Mouse (Mus musculus): ENCODE results near the gene F7.
"Not testable (repeated sequence)": the region's sequence is repeated elsewhere in the genome, so short reads cannot be mapped to it uniquely, and the experiment has no call there.

F7 gene

GRCm38 (mm10) chr8:13036346-13036812 lies 10.5 kb downstream of the F7 start:
- DNase-seq: no peak

DNA sequence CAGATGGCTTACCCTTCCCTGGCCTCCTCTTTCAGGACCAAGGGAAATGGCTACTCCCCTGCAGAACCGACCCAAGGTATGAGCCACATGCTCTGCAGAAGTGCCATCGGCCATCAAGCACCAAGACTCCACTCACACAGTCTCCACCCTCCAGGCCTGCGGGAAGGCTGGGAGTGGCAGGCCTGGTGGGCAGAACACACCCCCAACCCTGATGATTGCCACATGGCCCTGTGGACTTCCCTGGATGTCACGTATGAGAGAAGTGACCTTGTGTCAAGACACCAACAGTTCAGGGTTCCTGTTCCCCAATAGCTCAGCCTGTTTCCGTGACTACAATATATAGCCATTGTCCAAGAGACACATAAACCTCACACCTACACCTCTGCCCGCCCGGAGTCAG lies 11.2 kb downstream of the F7 start, which contains the start of gene F10:
Gene F10 (plus strand): TSS at position 294 of the 400 bp plus-strand sequence.
- DNase-seq: no peak

DNA sequence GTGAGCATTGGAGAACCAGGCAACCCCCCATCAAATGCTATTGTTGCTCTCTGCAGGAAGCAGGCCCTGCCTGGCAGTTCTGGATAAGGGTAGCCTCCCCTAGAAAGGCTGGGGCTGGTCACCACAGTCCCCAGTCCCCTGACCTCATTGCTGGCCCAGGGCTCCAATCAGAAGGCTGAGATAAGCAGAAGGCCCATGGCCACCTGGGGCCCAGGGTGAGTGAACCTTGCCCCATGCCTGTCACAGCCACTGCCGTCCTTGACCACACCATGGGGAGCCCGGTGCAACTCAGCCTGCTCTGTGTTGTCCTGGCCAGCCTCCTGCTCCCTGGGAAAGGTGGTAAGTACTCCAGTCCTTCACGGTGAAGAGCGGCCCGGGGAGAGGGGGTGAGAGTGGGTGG lies 11.7 kb downstream of the F7 start:
- DNase-seq: no peak

GRCm38 (mm10) chr8:13039054-13039453 lies 13.2 kb downstream of the F7 start:
- DNase-seq: no peak

GRCm38 (mm10) chr8:13041459-13041858 lies 15.6 kb downstream of the F7 start:
- no peak for DNase-seq

- DNase-seq: peak in 1 of 2 experiments; percentile 27
These were observed 21.8 kb downstream of the F7 start for GRCm38 (mm10) chr8:13047652-13048051.

GRCm38 (mm10) chr8:13050550-13050949 lies 24.7 kb downstream of the F7 start:
- no peak for DNase-seq

DNA sequence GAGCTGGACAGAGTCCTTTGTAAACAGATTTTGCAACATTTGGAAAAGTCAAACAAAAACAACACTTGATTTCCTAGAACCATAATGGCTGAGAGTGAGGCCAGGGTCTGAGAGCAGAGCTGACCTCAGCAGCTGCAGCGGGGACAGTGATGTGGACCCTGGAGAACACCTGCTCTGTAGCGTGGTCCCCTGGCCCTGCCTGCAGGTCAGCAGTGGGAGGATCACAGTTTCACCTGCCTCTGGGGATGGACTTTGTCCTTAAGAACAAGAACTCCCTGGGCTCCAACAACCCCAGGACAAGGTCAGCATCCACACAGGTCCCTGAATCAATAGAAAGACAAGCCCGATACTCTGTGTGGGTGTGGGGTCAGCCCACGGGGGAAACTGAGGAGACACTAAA lies 31.5 kb downstream of the F7 start:
- DNase-seq: no peak

DNA sequence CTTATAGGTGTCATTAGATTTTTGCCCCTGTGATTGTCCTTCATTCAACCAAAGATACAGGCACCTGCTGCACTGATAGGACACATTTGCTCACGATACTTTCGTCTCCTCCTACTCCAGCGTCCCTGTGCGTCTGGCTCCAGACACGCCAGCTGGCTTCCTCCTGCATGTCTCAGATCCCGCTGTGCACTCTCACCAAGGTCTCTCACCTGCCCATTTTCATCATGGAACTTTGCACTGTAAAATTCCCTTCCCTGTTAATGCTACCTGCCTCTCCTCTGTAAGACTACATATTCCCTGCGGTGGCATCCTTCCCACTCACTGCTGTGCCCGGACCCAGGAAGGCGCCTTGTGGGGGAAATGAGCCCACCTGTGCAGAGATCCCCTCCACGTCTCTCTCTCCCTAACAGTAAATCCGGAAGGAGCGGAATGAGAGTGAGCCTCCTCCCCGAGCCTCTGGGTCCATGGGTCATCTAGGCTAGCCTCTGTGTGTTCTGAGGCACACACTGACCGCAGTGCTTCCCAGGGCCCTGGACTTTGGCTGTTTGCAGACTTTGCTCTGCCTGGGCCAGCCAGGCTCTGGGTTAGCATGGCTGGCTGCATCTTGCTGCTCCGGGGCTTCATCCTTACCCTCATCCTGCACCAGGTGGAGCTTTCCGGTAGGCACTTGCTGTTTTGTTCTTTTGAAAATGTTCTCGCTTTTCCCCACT lies 34.8 kb downstream of the F7 start, which contains the start of gene Proz:
Gene Proz (plus strand): TSS at position 474 of the 710 bp plus-strand sequence.
- no peak for DNase-seq

GRCm38 (mm10) chr8:13063112-13063511 lies 37.3 kb downstream of the F7 start:
- DNase-seq: no peak

DNA sequence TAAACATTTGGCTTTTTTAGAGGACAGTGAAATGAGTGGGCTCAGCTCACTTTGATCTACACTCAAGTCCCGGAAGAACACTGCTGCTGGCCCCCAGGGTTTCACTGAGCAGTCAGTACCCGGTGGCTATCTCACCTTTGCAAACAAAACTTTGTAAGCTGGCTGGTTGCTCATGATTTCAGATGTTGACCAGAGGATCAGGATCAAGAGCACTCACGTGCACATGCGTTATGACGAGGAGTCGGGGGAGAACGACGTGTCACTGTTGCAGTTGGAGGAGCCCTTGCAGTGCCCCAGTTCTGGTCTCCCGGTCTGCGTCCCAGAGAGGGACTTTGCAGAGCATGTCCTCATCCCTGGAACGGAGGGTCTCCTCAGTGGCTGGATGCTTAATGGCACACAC lies 47.4 kb downstream of the F7 start:
- no peak for DNase-seq

DNA sequence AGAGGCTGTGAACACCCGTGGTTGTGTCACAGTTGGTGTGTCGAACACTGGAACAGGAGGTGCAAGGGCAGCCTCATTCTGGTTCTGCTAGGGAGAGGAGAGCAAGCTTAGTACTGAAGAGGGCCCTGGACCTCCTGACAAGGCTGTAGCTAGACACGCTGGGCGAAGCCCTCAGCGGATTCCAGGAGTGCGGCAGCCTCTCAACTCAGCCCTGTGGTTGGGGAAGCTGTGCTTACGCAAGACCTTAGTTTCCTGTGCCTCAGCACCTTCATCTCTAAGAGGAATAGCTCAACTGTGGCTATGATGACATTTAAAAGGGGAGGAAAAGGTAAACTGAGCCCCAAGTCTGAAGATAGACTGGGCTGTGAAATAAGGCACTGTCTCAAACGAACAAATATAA lies 49.2 kb downstream of the F7 start:
- DNase-seq: no peak

DNA sequence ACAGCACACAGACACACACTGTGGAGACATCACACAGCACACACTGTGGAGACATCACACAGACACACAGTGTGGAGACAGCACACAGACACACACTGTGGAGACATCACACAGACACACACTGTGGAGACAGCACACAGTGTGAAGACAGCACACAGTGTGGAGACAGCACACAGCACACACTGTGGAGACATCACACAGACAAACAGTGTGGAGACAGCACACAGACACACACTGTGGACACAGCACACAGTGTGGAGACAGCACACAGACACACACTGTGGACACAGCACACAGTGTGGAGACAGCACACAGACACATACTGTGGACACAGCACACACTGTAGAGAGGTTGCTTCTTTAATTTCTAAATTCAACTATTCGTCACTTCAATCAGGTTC lies 49.7 kb downstream of the F7 start:
- not testable (repeated sequence) for DNase-seq

DNA sequence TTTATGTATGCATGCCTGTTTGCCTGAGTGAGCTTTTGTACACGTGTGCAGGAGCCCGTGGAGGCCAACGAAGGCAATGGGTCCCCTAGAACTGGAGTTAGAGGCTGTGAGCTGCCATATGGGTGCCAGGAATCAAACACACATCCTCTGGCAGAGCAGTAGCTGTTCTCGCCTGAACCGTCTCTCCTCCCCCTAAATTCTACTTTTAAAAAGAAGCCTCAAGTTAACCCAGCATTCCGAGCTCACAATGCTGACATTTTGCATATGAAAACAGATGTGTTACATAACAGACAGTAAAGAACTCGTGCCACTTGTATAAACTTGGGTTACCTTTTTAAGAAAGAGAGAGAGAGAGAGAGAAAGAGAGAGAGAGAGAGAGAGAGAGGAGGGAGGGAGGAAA lies 51.7 kb downstream of the F7 start:
- no peak for DNase-seq
